Mouse (Mus musculus) cerebellum, adult 2 months (tissue): ENCODE measurements around the gene Golt1a. TPM values are rescaled to one million over a fixed set of nuclear protein-coding genes. Genes with fewer than 3 reads are reported as not detected.
A peak's percentile ranks its signal among the peaks of the same experiment; 100 is the strongest.

Experiments used
- DNase-seq, 2 experiments: peaks; one replicate each; pipeline ENCODE4 v3.0.0; 2021
- H3K27ac ChIP-seq: fragments of 200-500 bp; 2 replicates; pipeline ENCODE4 v1.5.1; 2012; ENCODE audit warnings: low read length, control low read depth, inconsistent platforms; ENCODE audit not compliant: insufficient read depth
- H3K27me3 ChIP-seq: fragments of 200-500 bp; 2 replicates; pipeline ENCODE4 v1.6.1; 2012; ENCODE audit warnings: inconsistent platforms, mild to moderate bottlenecking, low read length, moderate library complexity; ENCODE audit not compliant: control insufficient read depth, insufficient read depth
- H3K4me1 ChIP-seq: fragments of 200-500 bp; 2 replicates; pipeline ENCODE4 v1.6.1; 2011; ENCODE audit warnings: low read length; ENCODE audit not compliant: control insufficient read depth, insufficient read depth
- H3K4me3 ChIP-seq: fragments of 200-500 bp; replicated peaks from 2 replicates; pipeline ENCODE3; 2011; ENCODE audit warnings: mild to moderate bottlenecking, low read depth, low read length, control low read depth; ENCODE audit not compliant: insufficient read depth
- CTCF ChIP-seq: fragments of 200-500 bp; IDR thresholded peaks from 2 replicates; pipeline ENCODE4 v1.5.1; 2011; ENCODE audit warnings: low read depth, mild to moderate bottlenecking, control low read depth, low read length, moderate library complexity, borderline replicate concordance; ENCODE audit not compliant: insufficient read depth
- POLR2A ChIP-seq: fragments of 200-500 bp; IDR thresholded peaks from 2 replicates; pipeline ENCODE4 v1.6.1; 2011; ENCODE audit warnings: low read length, control low read depth, borderline replicate concordance; ENCODE audit not compliant: insufficient read depth
- WGBS: fragments of 180-500 bp; shearing (Covaris S2); methylation state at CpG from one replicate; pipeline ENCODE4 v1.1.7; 2018; 5-methylcytosine and 5-hydroxymethylcytosine counted together
- polyA plus RNA-seq: library from polyadenylated mRNA; depleted of rRNA; stranded (reverse); fragments of >200 nt; gene quantifications from 2 replicates; pipeline ENCODE4 v1.2.3, GENCODE M21; 2012

The Golt1a gene
- polyA plus RNA-seq, 1 experiment: not detected

DNA sequence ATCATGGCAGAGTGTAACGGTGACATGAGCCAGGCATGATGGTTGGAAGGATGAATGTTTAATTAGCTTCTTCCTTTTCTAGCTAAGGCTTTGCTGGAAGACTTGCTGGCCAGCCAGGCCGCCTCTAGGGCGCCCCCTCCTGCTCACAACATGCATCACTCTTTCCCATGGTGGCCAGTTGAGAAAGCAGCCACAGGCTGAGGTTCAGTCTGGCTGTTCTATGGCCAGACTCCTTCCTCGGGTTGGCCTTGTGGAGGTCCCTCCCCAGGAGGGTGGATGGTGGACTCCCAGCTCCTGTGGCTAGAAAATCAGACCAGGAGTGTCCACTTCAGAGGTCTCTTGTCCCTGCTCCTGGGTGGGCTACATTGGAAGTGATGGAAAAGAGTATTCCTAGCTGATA, 2.8 kb upstream of the Golt1a start:
- Histone ChIP-seq H3K27ac (no peak overlapping the region), H3K27me3 (no peaks in the 10 kb centered on the region), H3K4me1 (no peaks in the 10 kb centered on the region), H3K4me3 (no peak overlapping the region)
- peak; percentile 72 to 80 for DNase-seq
- TF ChIP-seq POLR2A (no peak), CTCF (peak; percentile 77)
- WGBS: 5% methylated on average over 4 of the region's 4 CpGs

GRCm38 (mm10) chr1:133307318-133307717, 2.3 kb upstream of the Golt1a start:
- no peaks in the 10 kb centered on the region for H3K4me1 ChIP-seq
- no peak overlapping the region for H3K4me3 ChIP-seq
- 10% methylated on average over 6 of the region's 6 CpGs for WGBS
- no peaks in the 10 kb centered on the region for H3K27me3 ChIP-seq
- no peak overlapping the region for H3K27ac ChIP-seq
- TF ChIP-seq CTCF (peak; percentile 48), POLR2A (no peak)
- peak; percentile 40 to 48 for DNase-seq

DNA sequence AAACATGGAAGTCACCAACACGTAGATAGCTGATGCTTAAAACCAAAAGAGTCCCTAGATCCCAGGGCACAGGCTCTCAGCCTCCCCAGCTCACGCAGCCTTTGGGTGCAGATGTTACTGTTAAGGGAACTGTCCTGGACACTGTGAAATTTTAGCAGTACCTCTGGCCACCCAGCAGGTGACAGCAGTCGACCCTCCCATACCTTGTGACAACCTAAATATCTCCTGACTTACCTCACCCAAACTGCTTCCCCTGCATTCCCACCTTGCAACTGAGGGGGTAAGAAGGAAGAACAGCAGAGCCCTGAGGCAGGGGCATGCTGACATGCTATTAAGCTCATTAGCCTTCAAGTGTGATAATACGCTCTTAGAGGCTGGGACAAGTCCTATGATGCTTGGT, 1.6 kb downstream of the Golt1a start:
- Histone ChIP-seq H3K4me3 (no peak overlapping the region), H3K27ac (no peak overlapping the region), H3K4me1 (no peaks in the 10 kb centered on the region), H3K27me3 (no peaks in the 10 kb centered on the region)
- DNase-seq: no peak
- TF ChIP-seq POLR2A (no peak), CTCF (0 out of 2 replicates have a peak, but pooled peaks have one; percentile 6)
- WGBS: 76% methylated on average over 4 of the region's 4 CpGs

DNA sequence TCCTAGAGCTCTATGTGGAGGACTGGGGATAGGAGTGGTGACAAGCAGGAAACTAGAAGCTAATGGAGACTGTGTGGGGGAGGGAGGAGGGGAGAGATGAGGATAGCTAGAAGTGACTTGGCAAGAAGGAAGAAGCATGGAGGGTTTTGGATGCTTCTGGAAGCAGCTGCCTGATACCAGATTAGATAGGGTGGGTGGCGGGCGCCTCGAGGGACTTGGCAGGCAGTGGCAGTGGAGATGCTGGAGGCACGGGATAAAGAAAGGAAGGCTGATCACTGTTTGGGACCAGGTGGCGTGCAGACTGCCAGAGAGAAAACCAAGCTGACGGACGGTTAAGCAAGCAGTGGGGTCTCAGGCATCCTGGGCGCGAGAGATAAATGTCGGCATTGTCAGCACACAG, 2.3 kb downstream of the Golt1a start:
- H3K27ac ChIP-seq: no peak overlapping the region
- TF ChIP-seq POLR2A (no peak), CTCF (no peak)
- 5% methylated on average over 10 of the region's 10 CpGs for WGBS

GRCm38 (mm10) chr1:133314364-133314763, 4.8 kb downstream of the Golt1a start:
- DNase-seq: peak in 1 of 2 experiments; percentile 18
- 36% methylated on average over 8 of the region's 8 CpGs for WGBS
- H3K27ac ChIP-seq: no peak overlapping the region

More for the DNA sequence above, 2.3 kb downstream of the Golt1a start:
- DNase-seq: no peak
- H3K4me3 ChIP-seq: no peak overlapping the region
- H3K4me1 ChIP-seq: no peaks in the 10 kb centered on the region
- H3K27me3 ChIP-seq: no peaks in the 10 kb centered on the region

GRCm38 (mm10) chr1:133315775-133316174, 6.2 kb downstream of the Golt1a start:
- WGBS: 75% methylated on average over 6 of the region's 6 CpGs
- no peaks in the 10 kb centered on the region for H3K27me3 ChIP-seq
- no peak for TF ChIP-seq CTCF
- no peak for TF ChIP-seq POLR2A

More at GRCm38 (mm10) chr1:133314364-133314763, 4.8 kb downstream of the Golt1a start:
- Histone ChIP-seq H3K4me3 (no peak overlapping the region), H3K4me1 (no peaks in the 10 kb centered on the region), H3K27me3 (no peaks in the 10 kb centered on the region)
- TF ChIP-seq CTCF (peak; percentile 67), POLR2A (no peak)

DNA sequence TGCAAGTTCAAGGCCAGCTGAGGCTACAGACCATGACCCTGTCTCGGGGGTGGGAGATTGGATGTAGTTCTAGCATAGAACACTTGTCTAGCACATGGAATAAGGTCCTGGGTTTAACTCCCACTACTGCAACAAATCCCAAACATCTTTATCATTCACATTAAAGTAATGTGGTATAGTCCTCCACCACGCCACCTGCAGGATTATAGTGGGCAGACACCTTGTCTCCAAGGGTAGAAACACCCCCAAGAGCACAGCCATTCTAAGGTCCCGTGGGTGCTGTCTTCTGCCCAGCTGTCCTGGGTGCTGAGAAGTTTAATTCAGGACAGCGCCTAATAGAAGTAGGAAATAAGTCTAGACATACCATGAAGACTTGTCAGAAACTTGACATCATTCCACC, 7.0 kb downstream of the Golt1a start:
- no peak for TF ChIP-seq POLR2A
- no peak for TF ChIP-seq CTCF
- Histone ChIP-seq H3K4me1 (no peaks in the 10 kb centered on the region), H3K27me3 (no peaks in the 10 kb centered on the region), H3K27ac (no peak overlapping the region), H3K4me3 (no peak overlapping the region)
- WGBS: 83% methylated on average over 4 of the region's 4 CpGs
- no peak for DNase-seq

More at GRCm38 (mm10) chr1:133315775-133316174, 6.2 kb downstream of the Golt1a start:
- DNase-seq: no peak
- H3K4me1 ChIP-seq: no peaks in the 10 kb centered on the region
- H3K4me3 ChIP-seq: no peak overlapping the region
- H3K27ac ChIP-seq: no peak overlapping the region

- 15% methylated on average over 1 of the region's 1 CpGs for WGBS
- TF ChIP-seq CTCF (no peak), POLR2A (no peak)
Observed at GRCm38 (mm10) chr1:133317149-133317548, 7.5 kb downstream of the Golt1a start.

GRCm38 (mm10) chr1:133321267-133321925, 11.8 kb downstream of the Golt1a start, which contains the start of gene Kiss1:
Gene Kiss1 (plus strand): TSS chr1:133321875.
- no peak for DNase-seq
- H3K4me3 ChIP-seq: no peak within 1 kb of the TSS
- WGBS: 63% methylated on average over 13 of the region's 13 CpGs
- no peaks in the 10 kb centered on the region for H3K27me3 ChIP-seq
- no peaks in the 10 kb centered on the region for H3K4me1 ChIP-seq
- TF ChIP-seq POLR2A (no peak), CTCF (no peak)
- no peak within 1 kb of the TSS for H3K27ac ChIP-seq

More at GRCm38 (mm10) chr1:133317149-133317548, 7.5 kb downstream of the Golt1a start:
- H3K4me1 ChIP-seq: no peaks in the 10 kb centered on the region
- H3K27ac ChIP-seq: no peak overlapping the region
- no peak for DNase-seq
- no peak overlapping the region for H3K4me3 ChIP-seq
- H3K27me3 ChIP-seq: no peaks in the 10 kb centered on the region
